Mouse (Mus musculus) bone marrow, adult 2 months (tissue): Measurements from ENCODE around the gene Trmt10a. TPM values are rescaled to one million over a fixed set of nuclear protein-coding genes. Genes with fewer than 3 reads are reported as not detected.

Source experiments
- H3K27ac ChIP-seq: fragments of 200-500 bp; 2 replicates; pipeline ENCODE4 v1.5.1; 2012; ENCODE audit warnings: low read depth, mild to moderate bottlenecking, control low read depth, inconsistent platforms, low read length; ENCODE audit not compliant: control insufficient read depth, poor library complexity, insufficient read depth
- H3K4me1 ChIP-seq: fragments of 200-500 bp; 2 replicates; pipeline ENCODE4 v1.6.1; 2011; ENCODE audit warnings: low read length; ENCODE audit not compliant: control insufficient read depth, insufficient read depth
- H3K4me3 ChIP-seq: fragments of 200-500 bp; replicated peaks from 2 replicates; pipeline ENCODE3; 2011; ENCODE audit warnings: mild to moderate bottlenecking, low read depth, low read length, control low read depth; ENCODE audit not compliant: control insufficient read depth
- CTCF ChIP-seq: fragments of 200-500 bp; IDR thresholded peaks from 2 replicates; pipeline ENCODE4 v1.5.1; 2011; ENCODE audit warnings: low read length, control low read depth; ENCODE audit not compliant: control insufficient read depth, insufficient read depth
- POLR2A ChIP-seq: fragments of 200-500 bp; IDR thresholded peaks from 2 replicates; pipeline ENCODE4 v1.6.1; 2011; ENCODE audit warnings: low read depth, mild to moderate bottlenecking, control low read depth, low read length, borderline replicate concordance; ENCODE audit not compliant: control insufficient read depth
- WGBS: fragments of 180-500 bp; shearing (Covaris S2); methylation state at CpG from one replicate; pipeline ENCODE4 v1.1.7; 2018; 5-methylcytosine and 5-hydroxymethylcytosine counted together
- polyA plus RNA-seq: library from polyadenylated mRNA; stranded (reverse); fragments of >200 nt; gene quantifications from 2 replicates; pipeline ENCODE4 v1.2.4, GENCODE M21; 2011; ENCODE audit warnings: low replicate concordance; ENCODE audit not compliant: missing spikeins, insufficient read depth, insufficient read length

The Trmt10a gene
- polyA plus RNA-seq, 1 experiment, result 4.3 TPM

DNA sequence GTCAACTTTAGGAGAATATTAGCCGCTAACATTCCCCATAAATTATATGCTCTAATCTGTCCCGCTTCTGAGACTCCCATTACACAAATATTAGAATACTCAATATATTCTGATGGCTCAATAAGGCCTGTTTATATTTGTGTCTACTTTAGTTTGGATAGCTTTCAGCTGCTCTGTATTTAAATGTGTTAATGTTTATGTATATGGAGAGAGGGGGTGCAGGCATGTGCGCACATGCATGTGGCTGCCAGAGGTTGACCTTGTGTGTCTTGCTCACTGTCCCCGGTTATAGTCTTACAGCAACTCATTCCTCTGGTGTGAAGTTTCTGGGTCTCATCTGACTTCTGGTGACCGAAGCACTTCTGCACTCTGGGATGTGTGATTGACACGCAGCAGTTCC lies 32.3 kb downstream of the Trmt10a start:
- Histone ChIP-seq H3K27ac (no peak overlapping the region), H3K4me3 (no peak overlapping the region), H3K4me1 (no peaks in the 10 kb centered on the region)
- TF ChIP-seq CTCF (no peak), POLR2A (no peak)
- 84% methylated on average over 6 of the region's 6 CpGs for WGBS

DNA sequence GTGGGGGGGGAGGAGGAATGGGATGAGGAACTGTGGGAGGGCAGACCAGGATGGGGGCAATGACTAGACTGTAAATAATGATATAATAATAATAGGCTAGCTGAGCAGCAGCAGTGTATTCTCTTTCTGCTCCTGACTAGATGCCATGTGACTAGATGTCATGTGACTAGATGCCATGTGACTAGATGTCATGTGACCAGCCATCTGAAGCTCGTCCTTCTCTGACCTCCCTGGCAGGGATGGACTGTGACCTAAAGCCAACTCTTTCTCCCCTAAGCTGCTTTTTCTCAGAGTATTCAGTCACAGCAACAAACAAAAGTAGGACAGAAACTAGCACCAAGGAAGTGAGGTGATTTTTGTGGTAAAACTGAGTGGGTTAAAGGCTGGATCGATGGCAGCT lies 38.8 kb downstream of the Trmt10a start:
- no peak for TF ChIP-seq CTCF
- no peak for TF ChIP-seq POLR2A
- Histone ChIP-seq H3K4me3 (no peak overlapping the region), H3K27ac (no peak overlapping the region), H3K4me1 (no peaks in the 10 kb centered on the region)
- WGBS, result 74% methylated on average over 2 of the region's 2 CpGs

DNA sequence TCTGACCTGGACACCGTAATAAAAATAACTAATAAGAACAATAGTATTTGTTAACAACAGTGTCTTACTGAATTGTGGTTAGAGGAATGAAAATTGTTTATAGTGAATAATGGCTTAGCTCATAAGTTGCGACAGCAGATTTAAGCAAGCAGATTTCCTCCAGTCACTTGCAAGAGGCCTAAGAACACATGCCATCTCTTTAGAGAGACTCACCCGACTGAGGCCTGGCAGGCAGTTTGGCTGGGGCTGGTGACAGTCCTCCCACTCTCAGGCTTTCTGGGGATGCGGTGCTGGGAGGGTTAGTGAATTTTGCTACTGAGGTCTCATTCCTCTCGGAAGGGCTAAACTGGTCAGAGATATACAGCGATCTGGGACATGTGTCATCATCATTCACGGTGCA lies 40.1 kb downstream of the Trmt10a start:
- no peaks in the 10 kb centered on the region for H3K4me1 ChIP-seq
- no peak overlapping the region for H3K4me3 ChIP-seq
- WGBS, result 79% methylated on average over 7 of the region's 7 CpGs
- TF ChIP-seq POLR2A (no peak), CTCF (no peak)
- no peak overlapping the region for H3K27ac ChIP-seq

DNA sequence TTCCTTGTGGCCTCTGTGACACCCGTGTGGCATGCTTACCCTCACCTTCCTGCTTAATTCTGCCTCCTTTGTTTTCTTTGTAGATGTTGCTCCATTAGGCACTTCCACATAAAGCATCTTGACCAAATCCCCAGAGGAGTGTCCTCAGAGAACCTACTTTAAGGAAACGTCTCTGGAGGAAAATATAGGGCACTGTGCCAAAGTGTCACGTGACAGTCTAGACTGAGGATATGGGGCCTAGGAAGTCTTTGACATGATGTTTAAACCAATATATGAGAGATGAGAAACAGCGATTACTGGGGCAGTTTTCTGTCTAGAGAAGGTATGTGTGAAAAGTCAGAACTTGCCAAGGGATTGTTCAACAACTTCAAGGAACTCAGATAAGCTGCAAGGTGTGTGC lies 42.0 kb downstream of the Trmt10a start:
- 57% methylated on average over 4 of the region's 4 CpGs for WGBS
- Histone ChIP-seq H3K4me3 (no peak overlapping the region), H3K4me1 (no peaks in the 10 kb centered on the region), H3K27ac (no peak overlapping the region)
- TF ChIP-seq CTCF (no peak), POLR2A (no peak)

DNA sequence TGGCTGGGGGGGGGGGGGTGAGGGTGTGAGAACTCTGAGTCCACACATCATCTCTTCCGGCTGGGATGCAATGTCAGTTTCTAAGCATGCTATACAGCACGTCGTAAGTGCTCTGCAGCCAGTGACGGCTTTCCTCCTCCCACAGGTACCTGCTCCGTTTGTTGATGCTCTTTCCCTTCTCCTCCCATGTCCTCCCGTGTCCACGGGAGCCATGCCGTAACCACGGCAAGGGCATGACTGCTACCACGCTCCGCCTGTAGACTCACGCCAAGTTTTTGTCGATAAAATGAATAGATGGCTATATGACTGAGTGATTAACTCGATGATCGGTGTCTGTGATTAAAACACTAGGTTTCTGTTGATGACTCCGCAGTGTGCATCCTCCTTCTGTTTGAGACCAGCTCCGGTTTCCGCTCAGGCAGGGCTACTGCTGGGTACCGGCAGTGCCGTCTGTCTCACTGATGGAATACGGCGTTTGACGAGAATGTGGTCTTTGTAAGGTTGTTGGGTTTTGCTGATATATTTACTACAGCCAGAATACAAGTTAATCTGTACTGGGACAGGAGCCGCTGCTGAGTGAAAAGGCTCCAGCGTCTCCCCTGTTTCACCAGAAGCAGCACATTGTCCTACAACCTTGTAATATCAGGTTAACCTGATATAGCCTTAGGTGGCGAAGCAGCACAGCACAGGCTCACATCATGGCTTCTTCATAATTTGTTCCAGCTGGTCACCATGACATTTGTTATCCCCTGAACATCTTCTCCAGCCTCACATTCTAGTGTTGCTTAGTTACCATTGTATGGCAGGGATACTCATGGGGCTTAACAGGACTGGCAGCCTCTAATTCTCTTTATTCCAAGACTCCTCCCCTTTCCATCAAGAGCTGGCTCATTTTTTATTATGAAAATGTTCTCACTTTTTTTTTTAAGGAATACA lies 43.0 kb downstream of the Trmt10a start:
- no peak overlapping the region for H3K27ac ChIP-seq
- H3K4me1 ChIP-seq, result no peaks in the 10 kb centered on the region
- 90% methylated on average over 26 of the region's 26 CpGs for WGBS
- no peak overlapping the region for H3K4me3 ChIP-seq
- TF ChIP-seq CTCF (no peak), POLR2A (no peak)

DNA sequence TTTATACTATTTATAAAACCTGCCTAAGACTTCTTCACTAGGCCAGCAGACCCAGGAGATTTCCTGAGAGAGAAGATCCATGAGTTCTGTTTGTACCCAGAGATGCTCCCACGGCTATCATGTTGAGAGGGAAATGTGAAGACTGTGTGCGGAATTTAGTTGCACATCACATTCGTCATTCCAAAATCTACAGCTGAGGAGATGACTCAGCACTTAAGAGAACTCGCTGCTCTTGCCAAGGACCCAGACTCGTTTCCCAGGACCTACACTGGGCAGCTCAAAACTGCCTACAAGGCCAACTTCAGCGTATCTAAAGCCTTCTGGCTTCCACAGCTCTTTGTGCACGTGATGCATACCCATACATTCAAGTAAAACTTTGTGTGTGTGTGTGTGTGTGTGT lies 49.0 kb downstream of the Trmt10a start:
- Histone ChIP-seq H3K27ac (no peak overlapping the region), H3K4me3 (no peak overlapping the region), H3K4me1 (no peaks in the 10 kb centered on the region)
- 69% methylated on average over 7 of the region's 7 CpGs for WGBS
- TF ChIP-seq POLR2A, result no peak
- no peak for TF ChIP-seq CTCF

DNA sequence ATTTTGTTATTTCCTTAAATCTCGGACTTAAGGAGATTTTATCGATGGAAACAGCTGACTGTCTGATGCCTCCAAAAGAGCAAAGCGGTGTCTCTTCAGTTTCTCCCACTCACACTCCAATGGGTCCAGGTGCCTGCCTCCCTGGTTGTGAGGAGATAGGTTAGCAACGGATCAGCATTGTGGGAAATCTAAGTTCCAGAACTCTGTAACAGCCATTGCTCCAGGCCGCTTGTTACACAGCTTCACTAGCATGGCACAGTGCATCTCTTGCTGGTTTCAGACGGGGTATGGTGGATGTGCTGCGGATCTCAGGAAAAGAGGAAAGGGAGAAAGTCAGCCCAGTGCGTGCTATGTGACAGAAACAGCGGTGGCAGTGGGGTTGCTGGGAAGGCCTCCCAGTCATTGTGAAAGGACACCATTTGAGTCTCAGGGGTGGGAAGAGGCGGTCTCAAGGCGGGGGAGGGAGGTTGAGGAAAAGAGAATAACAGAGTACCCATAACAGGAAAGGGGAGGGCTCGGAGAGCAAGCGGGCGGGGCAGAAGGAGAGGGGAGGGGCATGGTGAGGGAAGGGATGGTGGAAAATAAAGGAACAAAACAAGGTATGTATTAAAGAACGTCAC lies 50.5 kb downstream of the Trmt10a start, which contains the start of gene 4930579F01Rik:
Gene 4930579F01Rik, minus strand, starts transcription at position 143 of the 620 bp plus-strand sequence.
- H3K4me3 ChIP-seq, result no peak within 1 kb of the TSS
- WGBS, result 79% methylated on average over 15 of the region's 15 CpGs
- H3K4me1 ChIP-seq, result no peaks in the 10 kb centered on the region
- TF ChIP-seq POLR2A, result no peak
- TF ChIP-seq CTCF, result no peak
- no peak within 1 kb of the TSS for H3K27ac ChIP-seq

DNA sequence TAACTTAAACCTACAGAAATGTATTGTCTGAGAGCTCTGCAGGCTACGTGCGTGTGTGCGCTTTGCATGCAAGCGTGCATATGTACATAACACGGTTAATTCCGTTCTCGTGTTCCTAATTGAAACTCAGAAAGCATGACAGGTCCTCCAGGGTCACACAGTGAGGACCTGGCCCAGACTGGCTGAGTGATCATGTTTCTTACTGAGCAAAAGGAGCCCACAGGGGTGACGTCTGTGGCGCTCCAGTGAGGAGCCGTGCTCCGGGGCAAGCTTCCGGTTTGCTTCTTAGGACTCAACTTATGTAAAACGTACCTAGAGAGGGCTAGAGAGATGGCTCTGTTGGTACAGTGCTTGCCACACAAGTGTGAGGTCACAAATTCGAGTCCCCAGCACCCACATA lies 53.8 kb downstream of the Trmt10a start:
- 86% methylated on average over 14 of the region's 14 CpGs for WGBS
- Histone ChIP-seq H3K27ac (no peak overlapping the region), H3K4me3 (no peak overlapping the region), H3K4me1 (no peaks in the 10 kb centered on the region)
- TF ChIP-seq POLR2A (no peak), CTCF (no peak)

DNA sequence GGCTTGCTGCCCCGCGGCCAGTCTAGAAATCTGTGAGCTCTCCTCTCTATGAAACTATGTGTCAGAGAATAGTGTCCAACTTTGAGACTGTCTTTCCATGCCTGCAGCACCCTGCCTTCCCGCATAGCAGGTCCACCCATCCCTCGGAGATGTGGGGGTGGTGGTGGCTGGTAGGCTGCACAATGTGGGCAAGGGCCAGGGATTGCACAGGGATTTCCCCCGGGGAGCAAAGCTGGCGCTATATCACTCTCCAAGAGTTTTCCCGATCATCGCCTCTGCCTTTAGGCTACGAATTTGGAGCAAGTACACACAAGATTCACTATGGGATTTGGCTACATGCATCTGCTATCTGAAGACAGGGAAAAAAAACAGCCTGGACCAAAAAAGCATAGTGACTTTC lies 54.3 kb downstream of the Trmt10a start:
- no peaks in the 10 kb centered on the region for H3K4me1 ChIP-seq
- no peak for TF ChIP-seq POLR2A
- TF ChIP-seq CTCF, result no peak
- no peak overlapping the region for H3K27ac ChIP-seq
- 81% methylated on average over 9 of the region's 9 CpGs for WGBS
- H3K4me3 ChIP-seq, result no peak overlapping the region
